Mouse (Mus musculus) induced T-regulatory cell, adult 2 months (primary cell): Measurements from ENCODE around the gene Gpr18.
"Not testable (repeated sequence)": the region's sequence is repeated elsewhere in the genome, so short reads cannot be mapped to it uniquely, and the experiment has no call there.

Experiments
- DNase-seq: peaks from one replicate; pipeline ENCODE4 v3.0.0-alpha.2; 2012; ENCODE audit warnings: low read depth

Gpr18 gene

GRCm38 (mm10) chr14:121884150-121884797 is 31.3 kb downstream of the Gpr18 start:
- no peak for DNase-seq

GRCm38 (mm10) chr14:121881211-121881610 is 34.4 kb downstream of the Gpr18 start:
- peak; percentile 68 for DNase-seq

- DNase-seq: peak; percentile 80
Observed at GRCm38 (mm10) chr14:121879266-121879840, 36.2 kb downstream of the Gpr18 start.

GRCm38 (mm10) chr14:121878859-121879206 is 36.7 kb downstream of the Gpr18 start:
- no peak for DNase-seq

GRCm38 (mm10) chr14:121878176-121878858 is 37.3 kb downstream of the Gpr18 start, which contains the start of gene Ubac2:
TSS of gene Ubac2 (plus strand) at chr14:121878620.
- peak; percentile 99 for DNase-seq

GRCm38 (mm10) chr14:121877640-121878039 is 37.9 kb downstream of the Gpr18 start:
- DNase-seq: no peak

- DNase-seq: peak; percentile 40
Observed at GRCm38 (mm10) chr14:121876860-121877259, 38.7 kb downstream of the Gpr18 start.

GRCm38 (mm10) chr14:121876190-121876589 is 39.4 kb downstream of the Gpr18 start:
- not testable (repeated sequence) for DNase-seq

GRCm38 (mm10) chr14:121873646-121874045 is 41.9 kb downstream of the Gpr18 start:
- DNase-seq: no peak

- no peak for DNase-seq
Observed at GRCm38 (mm10) chr14:121873172-121873571, 42.4 kb downstream of the Gpr18 start.

- no peak for DNase-seq
Observed at GRCm38 (mm10) chr14:121872760-121873159, 42.8 kb downstream of the Gpr18 start.

GRCm38 (mm10) chr14:121869111-121869510 is 46.5 kb downstream of the Gpr18 start:
- DNase-seq: no peak

- DNase-seq: no peak
Observed at GRCm38 (mm10) chr14:121866574-121866973, 49.0 kb downstream of the Gpr18 start.

GRCm38 (mm10) chr14:121865162-121865561 is 50.4 kb downstream of the Gpr18 start:
- DNase-seq: peak; percentile 94
